Mouse (Mus musculus): ENCODE data around the gene Nudt21. TPM values are rescaled to one million over a fixed set of nuclear protein-coding genes. Genes with fewer than 3 reads are reported as not detected.

Gene Nudt21
- total RNA-seq, 2 experiments from 2014 or later = 52.7 to 60.7 TPM

- no peak for DNase-seq
Measured at GRCm38 (mm10) chr8:93998961-93999360, 37.9 kb downstream of the Nudt21 start.

- no peak for DNase-seq
Measured at GRCm38 (mm10) chr8:93989739-93990138, 47.1 kb downstream of the Nudt21 start.

GRCm38 (mm10) chr8:93984731-93985130 is 52.1 kb downstream of the Nudt21 start:
- no peak for DNase-seq

GRCm38 (mm10) chr8:93983827-93984226 is 53.0 kb downstream of the Nudt21 start:
- DNase-seq = no peak

- DNase-seq = no peak
Measured at GRCm38 (mm10) chr8:93981679-93982215, 55.1 kb downstream of the Nudt21 start.

- DNase-seq = no peak
Measured at GRCm38 (mm10) chr8:93980141-93980540, 56.7 kb downstream of the Nudt21 start.

GRCm38 (mm10) chr8:93976446-93977211 is 60.2 kb downstream of the Nudt21 start:
- no peak for DNase-seq

- no peak for DNase-seq
Measured at GRCm38 (mm10) chr8:93975358-93975757, 61.5 kb downstream of the Nudt21 start.

- no peak for DNase-seq
Measured at GRCm38 (mm10) chr8:93974602-93975186, 62.1 kb downstream of the Nudt21 start.

- DNase-seq = no peak
Measured at GRCm38 (mm10) chr8:93973831-93974375, 62.9 kb downstream of the Nudt21 start.

- DNase-seq = no peak
Measured at GRCm38 (mm10) chr8:93972971-93973734, 63.7 kb downstream of the Nudt21 start.

- DNase-seq = no peak
Measured at GRCm38 (mm10) chr8:93972211-93972610, 64.6 kb downstream of the Nudt21 start.

- DNase-seq = no peak
Measured at GRCm38 (mm10) chr8:93971451-93971850, 65.4 kb downstream of the Nudt21 start.

GRCm38 (mm10) chr8:93969626-93970340 is 67.0 kb downstream of the Nudt21 start:
- DNase-seq = no peak

- DNase-seq = no peak
Measured at GRCm38 (mm10) chr8:93968293-93968692, 68.5 kb downstream of the Nudt21 start.

Other genes with a start within 250 kb of the Nudt21 start
- 100 to 1,000 TPM; 641 to 673 TPM for gene Gnao1, start 227.1 kb downstream of the Nudt21 start, total RNA-seq (2021)
- 100 to 1,000 TPM; 121 to 128 TPM for gene Amfr, start 24.2 kb downstream of the Nudt21 start, total RNA-seq (2021)
- gene Ogfod1, start 167 bp upstream of the Nudt21 start, total RNA-seq (2021) = 100 to 1,000 TPM; 108 to 119 TPM
- 10 to 100 TPM; 21.7 to 27.3 TPM for gene Bbs2, start 61.9 kb upstream of the Nudt21 start, total RNA-seq (2021)
- gene Mt4, start 100.2 kb upstream of the Nudt21 start, total RNA-seq (2021) = not detected
- 1,000 to 10,000 TPM; 1,130 to 1,248 TPM for gene Mt3, start 115.6 kb upstream of the Nudt21 start, total RNA-seq (2021)
- gene Mt2, start 135.6 kb upstream of the Nudt21 start, total RNA-seq (2021) = 100 to 1,000 TPM; 418 to 575 TPM
- 100 to 1,000 TPM; 532 to 675 TPM for gene Mt1, start 142.1 kb upstream of the Nudt21 start, total RNA-seq (2021)
- 10 to 100 TPM; 56.7 to 74.8 TPM for gene Nup93, start 177.5 kb upstream of the Nudt21 start, total RNA-seq (2021)

Measured in layer of hippocampus, postnatal 36 days (tissue).